Mouse (Mus musculus) hindbrain, postnatal 0 days (tissue): ENCODE measurements around the gene Smarce1. TPM values are rescaled to one million over a fixed set of nuclear protein-coding genes. Genes with fewer than 3 reads are reported as not detected.

Experiments used
- ATAC-seq: fragments of 200-750 bp; cut with Nextera tagmentation; 2 replicates; pipeline ENCODE4 v1.8.0; 2017; ENCODE audit warnings: mild to moderate bottlenecking, moderate TSS enrichment, moderate library complexity
- DNase-seq: peaks from one replicate; pipeline ENCODE4 v3.0.0-alpha.2; 2015; ENCODE audit warnings: low spot score
- H3K27ac ChIP-seq: fragments of 300-500 bp; sonication (generic); 2 replicates; pipeline ENCODE4 v1.5.1; 2014; ENCODE audit warnings: mild to moderate bottlenecking
- H3K27me3 ChIP-seq: fragments of 300-500 bp; sonication (generic); 2 replicates; pipeline ENCODE4 v1.6.1; 2014; ENCODE audit warnings: low read length, mixed read lengths; ENCODE audit not compliant: insufficient read depth
- H3K36me3 ChIP-seq: fragments of 300-500 bp; sonication (generic); 2 replicates; pipeline ENCODE4 v1.6.1; 2014; ENCODE audit warnings: low read length, mixed read lengths; ENCODE audit not compliant: insufficient read depth
- H3K4me1 ChIP-seq: fragments of 300-500 bp; sonication (generic); 2 replicates; pipeline ENCODE4 v1.6.1; 2014; ENCODE audit warnings: antibody characterized with exemption, low read length, mixed read lengths; ENCODE audit not compliant: insufficient read depth
- H3K4me2 ChIP-seq: fragments of 300-500 bp; sonication (generic); 2 replicates; pipeline ENCODE4 v1.6.1; 2014; ENCODE audit warnings: low read depth, mild to moderate bottlenecking, low read length, moderate library complexity, mixed read lengths
- H3K4me3 ChIP-seq: fragments of 300-500 bp; sonication (generic); 2 replicates; pipeline ENCODE4 v1.5.1; 2014; ENCODE audit warnings: low read length
- H3K9ac ChIP-seq: fragments of 300-500 bp; sonication (generic); replicated peaks from 2 replicates; pipeline ENCODE4 v1.6.1; 2014; ENCODE audit warnings: mild to moderate bottlenecking, low read length, moderate library complexity, mixed read lengths
- H3K9me3 ChIP-seq: fragments of 300-500 bp; sonication (generic); 2 replicates; pipeline ENCODE4 v1.6.1; 2016; ENCODE audit warnings: low read length, mixed read lengths
- CTCF ChIP-seq: IDR thresholded peaks from 2 replicates; pipeline ENCODE4 v1.5.1; 2016; ENCODE audit warnings: antibody characterized with exemption, control low read depth, low read depth
- WGBS: fragments of 180-500 bp; shearing (Covaris S2); extraction: QIAGEN DNeasy Blood & Tissue Kit; methylation state at CpG from one replicate; pipeline ENCODE4 v1.1.7; 2014; 5-methylcytosine and 5-hydroxymethylcytosine counted together
- polyA plus RNA-seq: library from polyadenylated mRNA; unstranded; fragments of >200 nt; fragmentation: Nextera tagmentation; extraction: Ambion mirVana; gene quantifications from 2 replicates; pipeline ENCODE4 v1.2.1, GENCODE M21; 2015
- total RNA-seq: library from RNA; depleted of rRNA; stranded (reverse); fragments of >200 nt; gene quantifications from 2 replicates; pipeline ENCODE4 v1.2.3, GENCODE M21; 2014

Gene Smarce1
- total and polyA plus RNA-seq, 2 experiments from 2014 or later: 66.7 to 186 TPM

DNA sequence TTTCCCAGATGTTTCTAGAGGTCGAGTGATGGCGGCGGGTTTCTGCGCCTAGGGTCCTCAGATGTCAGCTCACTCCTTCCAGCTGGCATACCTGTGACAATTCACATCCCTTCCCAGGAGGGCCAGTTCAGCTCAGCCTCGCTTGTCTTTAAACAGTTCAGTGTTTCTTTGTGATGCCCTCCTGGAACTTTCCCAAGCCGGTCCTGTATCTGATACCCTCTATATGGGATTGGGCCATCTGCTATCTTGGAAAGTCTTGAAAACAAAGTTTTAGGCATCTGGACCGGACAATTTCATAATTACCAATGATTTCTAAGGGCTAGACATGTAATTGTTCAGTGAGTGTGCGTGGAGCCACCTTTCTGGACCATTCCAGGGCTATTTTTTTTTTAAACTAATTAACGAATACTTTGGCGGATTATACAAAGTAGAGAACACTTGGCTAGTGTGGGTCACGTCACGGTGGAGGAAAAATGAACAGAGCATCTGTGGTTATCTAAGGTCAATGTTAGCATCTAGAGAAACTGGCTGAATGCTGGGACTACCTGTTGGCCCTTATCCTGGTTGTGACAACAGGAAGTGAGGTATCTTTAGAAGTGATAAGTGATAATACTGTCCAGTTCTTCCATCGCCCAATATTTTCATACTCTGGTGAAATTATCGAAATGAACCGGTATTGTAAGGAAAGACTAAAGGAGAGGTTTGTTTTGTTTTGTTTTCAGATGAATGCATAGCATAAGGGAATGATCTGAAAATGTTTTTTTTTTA is 416 bp upstream of the Smarce1 start:
- Histone ChIP-seq H3K4me1 (no peaks in the 10 kb centered on the region), H3K27me3 (no peaks in the 10 kb centered on the region), H3K4me3 (peak overlapping the region; percentile 71), H3K4me2 (peak overlapping the region; percentile 72), H3K36me3 (peaks cover 2% of the 10 kb centered on the region; the same call in 1 of the 2 replicates), H3K9ac (peak overlapping the region; percentile 97), H3K27ac (peak overlapping the region; percentile 96), H3K9me3 (no peaks in the 10 kb centered on the region)
- 24% methylated on average over 15 of the region's 15 CpGs for WGBS
- no peak for TF ChIP-seq CTCF
- ATAC-seq (no peak), DNase-seq (no peak)

DNA sequence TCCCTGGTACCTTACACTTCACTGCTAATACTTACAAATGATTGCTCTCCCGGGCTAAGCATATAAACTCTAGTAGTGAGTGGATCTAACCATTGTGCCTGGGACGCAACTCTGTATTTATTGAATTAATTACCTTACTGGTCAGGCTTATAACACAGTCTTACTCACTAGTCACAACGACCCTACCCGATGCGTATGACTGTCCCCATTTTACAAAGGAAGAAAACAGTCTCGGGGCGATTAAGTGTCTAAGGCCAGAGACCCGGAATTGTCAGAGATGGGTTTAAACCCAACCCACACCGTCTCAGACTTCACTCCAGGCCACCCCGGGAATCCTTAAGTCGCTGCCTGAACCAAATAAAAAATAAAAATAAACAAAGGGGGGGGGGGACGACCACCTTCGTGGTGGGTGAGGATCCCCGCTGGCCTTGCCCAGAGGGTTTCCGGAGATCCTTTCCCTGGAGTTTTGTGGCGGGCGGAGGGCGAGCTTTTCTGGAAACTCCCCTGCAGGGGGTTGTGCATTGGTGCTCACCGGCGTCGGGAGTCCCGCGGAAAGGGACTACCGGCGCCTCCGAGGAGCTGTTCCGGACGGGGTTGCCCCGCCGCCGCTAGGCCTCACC is 1.1 kb downstream of the Smarce1 start:
- WGBS: under 1% methylated on average over 31 of the region's 31 CpGs
- Histone ChIP-seq H3K27me3 (no peaks in the 10 kb centered on the region), H3K36me3 (peaks cover 11% of the 10 kb centered on the region; the same call in 1 of the 2 replicates), H3K27ac (peak overlapping the region; percentile 96), H3K9me3 (no peaks in the 10 kb centered on the region), H3K9ac (peak overlapping the region; percentile 97), H3K4me3 (peak overlapping the region; percentile 71), H3K4me1 (no peaks in the 10 kb centered on the region), H3K4me2 (peak overlapping the region; percentile 72)
- peak; percentile 68 for ATAC-seq
- no peak for TF ChIP-seq CTCF
- DNase-seq: peak; percentile 36

DNA sequence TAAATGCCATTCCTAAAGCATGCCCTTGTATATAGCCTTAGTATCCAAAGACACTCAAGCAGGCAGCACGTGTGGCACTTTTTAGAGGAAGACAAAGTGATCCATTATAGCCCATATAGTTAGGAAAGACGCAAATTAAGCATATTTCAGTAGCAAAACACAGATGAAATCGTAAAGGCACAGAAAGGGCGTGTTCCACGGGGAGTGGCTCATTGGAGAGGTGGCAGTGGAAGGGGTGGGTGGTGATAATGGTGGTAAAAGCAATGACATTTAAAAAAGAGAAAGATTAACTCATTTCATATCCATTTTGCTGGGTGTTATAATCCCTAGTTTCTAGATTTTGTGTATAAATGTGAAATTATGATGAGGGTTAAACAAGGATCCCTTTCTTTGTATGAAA is 4.5 kb downstream of the Smarce1 start:
- no peak for DNase-seq
- Histone ChIP-seq H3K9me3 (no peaks in the 10 kb centered on the region), H3K27me3 (no peaks in the 10 kb centered on the region), H3K36me3 (peaks cover 19% of the 10 kb centered on the region; the same call in 1 of the 2 replicates), H3K4me3 (no peak overlapping the region), H3K9ac (no peak overlapping the region), H3K4me2 (no peak overlapping the region), H3K27ac (no peak overlapping the region), H3K4me1 (no peaks in the 10 kb centered on the region)
- ATAC-seq: no peak
- WGBS: 87% methylated on average over 5 of the region's 5 CpGs
- TF ChIP-seq CTCF: no peak

GRCm38 (mm10) chr11:99223310-99223709 is 7.5 kb downstream of the Smarce1 start:
- Histone ChIP-seq H3K4me2 (no peak overlapping the region), H3K4me1 (no peaks in the 10 kb centered on the region), H3K27me3 (no peaks in the 10 kb centered on the region), H3K4me3 (no peak overlapping the region), H3K36me3 (peaks cover 24% of the 10 kb centered on the region; the same call in 1 of the 2 replicates), H3K9me3 (no peaks in the 10 kb centered on the region), H3K9ac (no peak overlapping the region), H3K27ac (no peak overlapping the region)
- WGBS: 89% methylated on average over 5 of the region's 5 CpGs
- DNase-seq: no peak
- TF ChIP-seq CTCF: no peak
- ATAC-seq: no peak

DNA sequence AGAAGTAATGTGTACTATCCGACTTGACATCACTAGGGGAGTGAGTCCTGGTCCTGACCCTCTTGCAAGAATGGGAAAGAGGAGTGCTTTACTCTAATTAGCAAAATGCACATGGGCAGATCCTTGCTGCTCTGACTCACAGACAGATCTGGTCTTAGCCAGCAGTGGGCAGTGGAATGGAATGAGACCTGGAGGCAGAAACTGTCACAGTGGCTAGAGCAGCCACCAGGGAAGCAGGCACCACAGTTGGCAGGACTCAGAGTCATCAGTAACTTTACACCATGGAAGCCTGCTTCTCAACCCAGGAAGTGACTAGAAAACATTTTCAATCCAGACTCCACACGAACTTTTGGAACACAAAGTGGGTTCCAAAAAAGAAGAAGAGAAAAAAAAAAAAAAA is 9.0 kb downstream of the Smarce1 start:
- WGBS: 73% methylated on average over 2 of the region's 2 CpGs
- H3K36me3 ChIP-seq: peaks cover 36% of the 10 kb centered on the region

GRCm38 (mm10) chr11:99217248-99217986 is 13.4 kb downstream of the Smarce1 start:
- Histone ChIP-seq H3K36me3 (peaks cover 59% of the 10 kb centered on the region), H3K4me1 (no peaks in the 10 kb centered on the region), H3K9me3 (no peaks in the 10 kb centered on the region), H3K9ac (no peak overlapping the region), H3K27me3 (no peaks in the 10 kb centered on the region), H3K27ac (no peak overlapping the region), H3K4me2 (no peak overlapping the region), H3K4me3 (no peak overlapping the region)
- peak; percentile 20 for TF ChIP-seq CTCF
- WGBS: 92% methylated on average over 7 of the region's 7 CpGs
- ATAC-seq (no peak), DNase-seq (no peak)

More for the DNA sequence above, 9.0 kb downstream of the Smarce1 start:
- no peaks in the 10 kb centered on the region for H3K27me3 ChIP-seq
- H3K4me1 ChIP-seq: no peaks in the 10 kb centered on the region
- ATAC-seq: no peak
- no peak for TF ChIP-seq CTCF
- DNase-seq: no peak
- H3K9me3 ChIP-seq: no peaks in the 10 kb centered on the region
- H3K27ac ChIP-seq: no peak overlapping the region
- H3K9ac ChIP-seq: no peak overlapping the region
- H3K4me3 ChIP-seq: no peak overlapping the region
- H3K4me2 ChIP-seq: no peak overlapping the region
